Mouse (Mus musculus): ENCODE data around the gene Sdc3.

DNA sequence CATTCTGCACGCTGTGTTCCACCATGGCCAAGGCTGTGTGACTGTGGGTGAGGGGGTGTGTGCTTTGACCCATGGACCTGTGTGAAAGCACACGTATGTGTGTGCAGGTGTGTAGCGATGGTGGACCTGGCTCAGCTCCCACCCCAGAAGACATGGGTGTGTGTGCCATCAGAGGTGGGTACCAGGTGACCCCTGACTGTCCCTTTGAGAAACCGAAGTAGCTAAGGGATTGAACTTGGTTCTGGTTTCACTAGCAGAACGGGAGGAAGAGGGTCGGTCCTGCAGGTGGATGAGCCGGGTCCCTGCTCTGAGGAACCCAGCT lies 804 bp downstream of the Sdc3 start:
- TF ChIP-seq CTCF (IDR thresholded peaks at IDR 0.05; ENCODE audit: low read depth, low read length) (no peak), GATA2 (IDR thresholded peaks at IDR 0.05; ENCODE audit: borderline replicate concordance, low read depth, low read length) (no peak), GATA1 (IDR thresholded peaks at IDR 0.05; ENCODE audit: borderline replicate concordance, low read length) (no peak)
